Mouse (Mus musculus): Measurements from ENCODE around the gene Amer2. TPM values are rescaled to one million over a fixed set of nuclear protein-coding genes. Genes with fewer than 3 reads are reported as not detected.

Gene Amer2
- polyA plus RNA-seq, 1 experiment from 2014 or later: 0.40 TPM

GRCm38 (mm10) chr14:60385079-60385643 lies 12.1 kb downstream of the Amer2 start:
- H3K27me3 ChIP-seq (replicated peaks; ENCODE audit: control insufficient read depth, insufficient read depth, low read length): no peaks in the 10 kb centered on the region
- WGBS: 47% methylated on average over 6 of the region's 6 CpGs
- no peak overlapping the region for H3K4me3 ChIP-seq (ENCODE audit: low read depth, low read length)
- no peak overlapping the region for H3K9ac ChIP-seq (ENCODE audit: low read depth, low read length)
- TF ChIP-seq CTCF (IDR thresholded peaks at IDR 0.05; ENCODE audit: low read depth): no peak
- no peaks in the 10 kb centered on the region for H3K9me3 ChIP-seq (ENCODE audit: control insufficient read depth)
- no peaks in the 10 kb centered on the region; the same call in 1 of the 2 replicates for H3K4me1 ChIP-seq (replicated peaks; ENCODE audit: control insufficient read depth, insufficient read depth, low read length)
- no peak overlapping the region for H3K27ac ChIP-seq (ENCODE audit: low read depth, low read length)
- H3K4me2 ChIP-seq (replicated peaks; ENCODE audit: low read depth): no peak overlapping the region
- no peaks in the 10 kb centered on the region for H3K36me3 ChIP-seq (ENCODE audit: control insufficient read depth, insufficient read depth)
- ATAC-seq: no peak

- no peak for TF ChIP-seq CTCF (IDR thresholded peaks at IDR 0.05; ENCODE audit: low read depth)
- no peaks in the 10 kb centered on the region for H3K27me3 ChIP-seq (replicated peaks; ENCODE audit: control insufficient read depth, insufficient read depth, low read length)
- H3K4me2 ChIP-seq (replicated peaks; ENCODE audit: low read depth): peak overlapping the region; percentile 37
- H3K27ac ChIP-seq (ENCODE audit: low read depth, low read length): no peak overlapping the region
- H3K4me1 ChIP-seq (replicated peaks; ENCODE audit: control insufficient read depth, insufficient read depth, low read length): no peaks in the 10 kb centered on the region; the same call in 1 of the 2 replicates
- no peak overlapping the region for H3K9ac ChIP-seq (ENCODE audit: low read depth, low read length)
- WGBS: 37% methylated on average over 6 of the region's 6 CpGs
- H3K4me3 ChIP-seq (ENCODE audit: low read depth, low read length): no peak overlapping the region
- no peaks in the 10 kb centered on the region for H3K9me3 ChIP-seq (ENCODE audit: control insufficient read depth)
- peak; percentile 79 for ATAC-seq
- no peaks in the 10 kb centered on the region for H3K36me3 ChIP-seq (ENCODE audit: control insufficient read depth, insufficient read depth)
These were observed 13.8 kb downstream of the Amer2 start for GRCm38 (mm10) chr14:60386591-60387501.

GRCm38 (mm10) chr14:60388332-60388731 lies 15.3 kb downstream of the Amer2 start:
- no peak overlapping the region for H3K4me3 ChIP-seq (ENCODE audit: low read depth, low read length)
- H3K4me1 ChIP-seq (replicated peaks; ENCODE audit: control insufficient read depth, insufficient read depth, low read length): no peaks in the 10 kb centered on the region; the same call in 1 of the 2 replicates
- no peak for ATAC-seq
- H3K27me3 ChIP-seq (replicated peaks; ENCODE audit: control insufficient read depth, insufficient read depth, low read length): no peaks in the 10 kb centered on the region
- no peaks in the 10 kb centered on the region for H3K9me3 ChIP-seq (ENCODE audit: control insufficient read depth)
- H3K4me2 ChIP-seq (replicated peaks; ENCODE audit: low read depth): no peak overlapping the region
- H3K9ac ChIP-seq (ENCODE audit: low read depth, low read length): no peak overlapping the region
- no peaks in the 10 kb centered on the region for H3K36me3 ChIP-seq (ENCODE audit: control insufficient read depth, insufficient read depth)
- H3K27ac ChIP-seq (ENCODE audit: low read depth, low read length): no peak overlapping the region
- TF ChIP-seq CTCF (IDR thresholded peaks at IDR 0.05; ENCODE audit: low read depth): no peak
- WGBS: 79% methylated on average over 2 of the region's 2 CpGs

- Histone ChIP-seq H3K4me2 (replicated peaks; ENCODE audit: low read depth) (no peak overlapping the region), H3K4me1 (replicated peaks; ENCODE audit: control insufficient read depth, insufficient read depth, low read length) (no peaks in the 10 kb centered on the region), H3K27me3 (replicated peaks; ENCODE audit: control insufficient read depth, insufficient read depth, low read length) (no peaks in the 10 kb centered on the region), H3K9ac (ENCODE audit: low read depth, low read length) (no peak overlapping the region), H3K36me3 (ENCODE audit: control insufficient read depth, insufficient read depth) (no peaks in the 10 kb centered on the region), H3K27ac (ENCODE audit: low read depth, low read length) (no peak overlapping the region), H3K4me3 (ENCODE audit: low read depth, low read length) (no peak overlapping the region), H3K9me3 (ENCODE audit: control insufficient read depth) (no peaks in the 10 kb centered on the region)
- ATAC-seq: no peak
- 88% methylated on average over 2 of the region's 2 CpGs for WGBS
- TF ChIP-seq CTCF (IDR thresholded peaks at IDR 0.05; ENCODE audit: low read depth): no peak
These were observed 19.1 kb downstream of the Amer2 start for GRCm38 (mm10) chr14:60392202-60392601.

GRCm38 (mm10) chr14:60397321-60397720 lies 24.3 kb downstream of the Amer2 start:
- no peak for ATAC-seq
- 58% methylated on average over 4 of the region's 4 CpGs for WGBS
- Histone ChIP-seq H3K27ac (ENCODE audit: low read depth, low read length) (no peak overlapping the region), H3K27me3 (replicated peaks; ENCODE audit: control insufficient read depth, insufficient read depth, low read length) (no peaks in the 10 kb centered on the region), H3K9me3 (ENCODE audit: control insufficient read depth) (no peaks in the 10 kb centered on the region), H3K4me1 (replicated peaks; ENCODE audit: control insufficient read depth, insufficient read depth, low read length) (no peaks in the 10 kb centered on the region), H3K4me3 (ENCODE audit: low read depth, low read length) (no peak overlapping the region), H3K9ac (ENCODE audit: low read depth, low read length) (no peak overlapping the region), H3K4me2 (replicated peaks; ENCODE audit: low read depth) (no peak overlapping the region), H3K36me3 (ENCODE audit: control insufficient read depth, insufficient read depth) (no peaks in the 10 kb centered on the region)
- TF ChIP-seq CTCF (IDR thresholded peaks at IDR 0.05; ENCODE audit: low read depth): no peak

- Histone ChIP-seq H3K27me3 (replicated peaks; ENCODE audit: control insufficient read depth, insufficient read depth, low read length) (no peaks in the 10 kb centered on the region), H3K9ac (ENCODE audit: low read depth, low read length) (no peak overlapping the region), H3K4me3 (ENCODE audit: low read depth, low read length) (no peak overlapping the region), H3K9me3 (ENCODE audit: control insufficient read depth) (no peaks in the 10 kb centered on the region), H3K36me3 (ENCODE audit: control insufficient read depth, insufficient read depth) (no peaks in the 10 kb centered on the region), H3K27ac (ENCODE audit: low read depth, low read length) (no peak overlapping the region), H3K4me2 (replicated peaks; ENCODE audit: low read depth) (no peak overlapping the region), H3K4me1 (replicated peaks; ENCODE audit: control insufficient read depth, insufficient read depth, low read length) (no peaks in the 10 kb centered on the region)
- WGBS: 50% methylated on average over 7 of the region's 7 CpGs
- TF ChIP-seq CTCF (IDR thresholded peaks at IDR 0.05; ENCODE audit: low read depth): no peak
- ATAC-seq: no peak
These were observed 25.8 kb downstream of the Amer2 start for GRCm38 (mm10) chr14:60398861-60399260.
